Mouse (Mus musculus) lung, adult 2 months (tissue): ENCODE data around the gene Dop1b.

ENCODE experiments used
- CTCF ChIP-seq: fragments of 200-500 bp; IDR thresholded peaks from 2 replicates; pipeline ENCODE4 v1.5.1; 2011; ENCODE audit warnings: mild to moderate bottlenecking, low read length, control low read depth; ENCODE audit not compliant: insufficient read depth
- POLR2A ChIP-seq: fragments of 200-500 bp; IDR thresholded peaks from 2 replicates; pipeline ENCODE4 v1.6.1; 2011; ENCODE audit warnings: low read depth, mild to moderate bottlenecking, control low read depth, low read length, borderline replicate concordance; ENCODE audit errors: extremely low read depth

- TF ChIP-seq CTCF = no peak
- TF ChIP-seq POLR2A = no peak
Observed at GRCm38 (mm10) chr16:93721771-93722170, 10.1 kb downstream of the Dop1b start.
